Mouse (Mus musculus) heart, embryonic 12.5 days (tissue): ENCODE measurements around the gene Smoc1. TPM values are rescaled to one million over a fixed set of nuclear protein-coding genes. Genes with fewer than 3 reads are reported as not detected.

Experiments
- ATAC-seq: fragments of 200-750 bp; cut with Nextera tagmentation; 2 replicates; pipeline ENCODE4 v1.8.0; 2017; ENCODE audit warnings: moderate TSS enrichment, moderate library complexity; ENCODE audit not compliant: insufficient number of reproducible peaks, low FRiP score
- H3K27ac ChIP-seq: fragments of 300-500 bp; sonication (generic); 2 replicates; pipeline ENCODE4 v1.5.1; 2016; ENCODE audit warnings: mild to moderate bottlenecking, moderate library complexity; ENCODE audit not compliant: poor library complexity, severe bottlenecking
- H3K27me3 ChIP-seq: fragments of 300-500 bp; sonication (generic); replicated peaks from 2 replicates; pipeline ENCODE4 v1.6.1; 2016; ENCODE audit warnings: mild to moderate bottlenecking, moderate library complexity
- H3K36me3 ChIP-seq: fragments of 300-500 bp; sonication (generic); 2 replicates; pipeline ENCODE4 v1.6.1; 2016; ENCODE audit warnings: mild to moderate bottlenecking, moderate library complexity
- H3K4me1 ChIP-seq: fragments of 300-500 bp; sonication (generic); replicated peaks from 2 replicates; pipeline ENCODE4 v1.6.1; 2016; ENCODE audit warnings: mild to moderate bottlenecking
- H3K4me2 ChIP-seq: fragments of 300-500 bp; sonication (generic); 2 replicates; pipeline ENCODE4 v1.6.1; 2016; ENCODE audit warnings: mild to moderate bottlenecking, moderate library complexity
- H3K4me3 ChIP-seq: fragments of 300-500 bp; sonication (generic); 2 replicates; pipeline ENCODE4 v1.5.1; 2016; ENCODE audit warnings: mild to moderate bottlenecking
- H3K9ac ChIP-seq: fragments of 300-500 bp; sonication (generic); 2 replicates; pipeline ENCODE4 v1.6.1; 2016; ENCODE audit warnings: mild to moderate bottlenecking, moderate library complexity
- H3K9me3 ChIP-seq: fragments of 300-500 bp; sonication (generic); replicated peaks from 2 replicates; pipeline ENCODE4 v1.6.1; 2016; ENCODE audit warnings: mild to moderate bottlenecking, moderate library complexity
- WGBS: fragments of 180-500 bp; shearing (Covaris S2); methylation state at CpG from one replicate; pipeline ENCODE4 v1.1.7; 2016; 5-methylcytosine and 5-hydroxymethylcytosine counted together
- polyA plus RNA-seq: library from polyadenylated mRNA; unstranded; fragments of >200 nt; fragmentation: Nextera tagmentation; extraction: Ambion mirVana; gene quantifications from 2 replicates; pipeline ENCODE4 v1.2.1, GENCODE M21; 2016

Gene Smoc1
- polyA plus RNA-seq, 1 experiment from 2014 or later, result 5.8 TPM

GRCm38 (mm10) chr12:81083146-81083545 is 56.5 kb downstream of the Smoc1 start:
- H3K4me3 ChIP-seq, result no peak overlapping the region
- no peak overlapping the region for H3K4me2 ChIP-seq
- ATAC-seq, result no peak
- H3K4me1 ChIP-seq, result no peaks in the 10 kb centered on the region
- WGBS, result 62% methylated on average over 5 of the region's 5 CpGs
- H3K9me3 ChIP-seq, result peaks cover 7% of the 10 kb centered on the region
- no peaks in the 10 kb centered on the region for H3K27me3 ChIP-seq
- H3K27ac ChIP-seq, result no peak overlapping the region
- no peaks in the 10 kb centered on the region for H3K36me3 ChIP-seq
- H3K9ac ChIP-seq, result no peak overlapping the region

GRCm38 (mm10) chr12:81085244-81085643 is 58.6 kb downstream of the Smoc1 start:
- Histone ChIP-seq H3K9me3 (no peaks in the 10 kb centered on the region), H3K27ac (no peak overlapping the region), H3K36me3 (no peaks in the 10 kb centered on the region), H3K9ac (no peak overlapping the region), H3K4me3 (no peak overlapping the region), H3K4me1 (no peaks in the 10 kb centered on the region), H3K27me3 (no peaks in the 10 kb centered on the region), H3K4me2 (no peak overlapping the region)
- no peak for ATAC-seq
- 66% methylated on average over 1 of the region's 1 CpGs for WGBS

DNA sequence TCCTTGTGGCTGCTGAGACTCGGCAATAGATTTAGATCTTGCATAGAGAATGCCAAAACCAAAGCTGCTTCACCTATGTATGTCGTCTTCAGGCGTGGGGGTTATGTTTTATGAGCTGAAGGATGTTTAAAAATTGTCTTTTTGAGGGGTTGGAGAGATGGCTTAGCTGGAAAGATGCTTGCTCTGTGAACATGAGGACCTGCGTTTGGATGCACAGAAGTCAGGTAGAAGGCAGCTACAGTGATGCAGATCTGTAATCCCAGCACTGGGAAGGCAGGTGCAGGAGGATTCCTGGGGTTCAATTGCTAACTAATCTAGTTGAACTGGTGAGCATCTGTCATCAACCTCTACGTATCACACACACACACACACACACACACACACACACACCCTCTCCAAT is 61.5 kb downstream of the Smoc1 start:
- Histone ChIP-seq H3K27me3 (0 out of 2 replicates have a peak, but pooled peaks cover 3% of the 10 kb centered on the region), H3K9me3 (no peaks in the 10 kb centered on the region), H3K4me3 (no peak overlapping the region), H3K27ac (no peak overlapping the region), H3K9ac (no peak overlapping the region), H3K4me1 (no peaks in the 10 kb centered on the region), H3K4me2 (no peak overlapping the region), H3K36me3 (no peaks in the 10 kb centered on the region)
- ATAC-seq, result no peak
- WGBS, result 70% methylated on average over 5 of the region's 5 CpGs

GRCm38 (mm10) chr12:81091641-81092040 is 65.0 kb downstream of the Smoc1 start:
- H3K4me2 ChIP-seq, result no peak overlapping the region
- H3K4me1 ChIP-seq, result peaks cover 6% of the 10 kb centered on the region
- no peak for ATAC-seq
- WGBS, result 79% methylated on average over 5 of the region's 5 CpGs
- H3K4me3 ChIP-seq, result no peak overlapping the region
- no peak overlapping the region for H3K9ac ChIP-seq
- H3K36me3 ChIP-seq, result no peaks in the 10 kb centered on the region
- H3K27ac ChIP-seq, result no peak overlapping the region
- H3K9me3 ChIP-seq, result no peaks in the 10 kb centered on the region
- 0 out of 2 replicates have a peak, but pooled peaks cover 3% of the 10 kb centered on the region for H3K27me3 ChIP-seq

DNA sequence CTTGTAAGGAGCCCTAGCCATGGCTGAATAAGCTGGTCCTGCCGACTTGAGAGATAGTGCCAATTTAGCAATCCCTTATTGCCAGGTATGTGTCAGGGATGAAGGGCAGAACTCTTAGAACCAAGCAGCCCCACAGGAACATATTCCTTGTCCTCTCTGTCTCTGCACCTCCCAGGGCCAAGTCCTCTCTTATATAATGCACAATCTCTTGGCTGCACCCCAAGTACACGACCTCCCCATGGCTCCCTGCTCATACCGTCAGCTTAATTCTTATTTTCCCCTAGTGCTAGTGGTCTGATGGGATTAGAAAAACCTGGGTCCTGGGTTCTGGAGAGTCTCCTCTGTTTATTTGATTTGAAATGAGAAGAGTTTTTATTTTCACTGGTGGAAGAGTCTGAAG is 66.0 kb downstream of the Smoc1 start:
- Histone ChIP-seq H3K36me3 (no peaks in the 10 kb centered on the region), H3K4me1 (peaks cover 6% of the 10 kb centered on the region), H3K4me2 (no peak overlapping the region), H3K9ac (no peak overlapping the region), H3K27ac (no peak overlapping the region), H3K4me3 (no peak overlapping the region), H3K27me3 (peaks cover 3% of the 10 kb centered on the region; the same call in 1 of the 2 replicates), H3K9me3 (no peaks in the 10 kb centered on the region)
- 70% methylated on average over 3 of the region's 3 CpGs for WGBS
- ATAC-seq, result no peak

DNA sequence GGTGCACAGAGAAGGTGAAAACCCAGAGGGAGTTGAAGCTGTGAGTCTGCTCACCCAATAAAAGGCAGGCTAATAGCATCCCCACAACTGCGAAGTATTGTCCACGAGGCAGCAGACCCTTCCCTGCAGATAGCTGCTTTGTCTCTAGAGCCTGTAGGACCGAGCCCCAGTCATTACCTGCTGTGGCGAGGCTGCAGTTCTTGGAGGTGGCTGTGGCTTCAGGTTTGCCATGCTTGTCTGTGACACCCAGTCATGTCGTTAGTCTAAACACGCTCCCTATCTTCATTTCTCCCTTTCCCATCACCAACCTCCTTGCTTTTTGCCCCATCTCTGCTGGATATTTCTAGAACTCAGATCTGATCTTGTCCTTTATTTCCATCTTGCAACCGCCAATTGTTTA is 66.6 kb downstream of the Smoc1 start:
- Histone ChIP-seq H3K27me3 (peaks cover 3% of the 10 kb centered on the region; the same call in 1 of the 2 replicates), H3K9me3 (no peaks in the 10 kb centered on the region), H3K4me3 (no peak overlapping the region), H3K9ac (no peak overlapping the region), H3K36me3 (no peaks in the 10 kb centered on the region), H3K27ac (no peak overlapping the region), H3K4me2 (no peak overlapping the region), H3K4me1 (peaks cover 6% of the 10 kb centered on the region)
- WGBS, result 75% methylated on average over 7 of the region's 7 CpGs
- ATAC-seq, result no peak

GRCm38 (mm10) chr12:81094766-81095405 is 68.3 kb downstream of the Smoc1 start:
- H3K27me3 ChIP-seq, result peaks cover 3% of the 10 kb centered on the region; the same call in 1 of the 2 replicates
- H3K4me3 ChIP-seq, result no peak overlapping the region
- H3K4me2 ChIP-seq, result no peak overlapping the region
- H3K9ac ChIP-seq, result no peak overlapping the region
- peaks cover 6% of the 10 kb centered on the region for H3K4me1 ChIP-seq
- no peaks in the 10 kb centered on the region for H3K9me3 ChIP-seq
- H3K36me3 ChIP-seq, result no peaks in the 10 kb centered on the region
- WGBS, result 33% methylated on average over 11 of the region's 11 CpGs
- ATAC-seq, result no peak
- no peak overlapping the region for H3K27ac ChIP-seq

- ATAC-seq, result no peak
- Histone ChIP-seq H3K9ac (no peak overlapping the region), H3K9me3 (no peaks in the 10 kb centered on the region), H3K4me2 (no peak overlapping the region), H3K36me3 (no peaks in the 10 kb centered on the region), H3K4me1 (peaks cover 6% of the 10 kb centered on the region), H3K27me3 (no peaks in the 10 kb centered on the region; the same call in 1 of the 2 replicates), H3K27ac (no peak overlapping the region), H3K4me3 (no peak overlapping the region)
- WGBS, result 75% methylated on average over 7 of the region's 7 CpGs
Observed at GRCm38 (mm10) chr12:81097267-81097666, 70.7 kb downstream of the Smoc1 start.

GRCm38 (mm10) chr12:81097738-81098137 is 71.1 kb downstream of the Smoc1 start:
- Histone ChIP-seq H3K36me3 (no peaks in the 10 kb centered on the region), H3K4me2 (no peak overlapping the region), H3K4me1 (peaks cover 6% of the 10 kb centered on the region), H3K27me3 (no peaks in the 10 kb centered on the region; the same call in 1 of the 2 replicates), H3K4me3 (no peak overlapping the region), H3K9ac (no peak overlapping the region), H3K27ac (no peak overlapping the region), H3K9me3 (no peaks in the 10 kb centered on the region)
- ATAC-seq, result no peak
- WGBS, result 53% methylated on average over 4 of the region's 4 CpGs

DNA sequence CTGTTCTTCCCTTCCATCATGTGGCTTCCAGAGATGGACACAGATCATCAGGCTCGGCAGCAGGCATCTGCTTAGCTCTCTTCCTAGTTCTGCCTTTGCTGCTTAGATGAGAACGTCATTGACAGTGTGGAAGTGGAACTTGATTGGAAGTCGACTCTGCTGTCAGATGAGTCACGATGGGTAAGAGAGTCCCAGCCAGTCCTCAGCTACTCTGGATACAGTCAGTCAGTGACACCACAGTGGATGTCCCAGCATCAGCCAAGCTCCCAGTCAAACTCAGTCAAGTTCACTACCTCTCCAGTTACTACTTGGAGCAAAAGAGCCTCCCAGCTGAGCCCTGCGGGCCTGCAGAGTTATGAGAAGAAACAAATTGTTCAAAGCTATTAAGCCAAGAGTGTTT is 72.6 kb downstream of the Smoc1 start:
- H3K4me2 ChIP-seq, result no peak overlapping the region
- H3K4me1 ChIP-seq, result peaks cover 6% of the 10 kb centered on the region
- H3K36me3 ChIP-seq, result no peaks in the 10 kb centered on the region
- no peaks in the 10 kb centered on the region; the same call in 1 of the 2 replicates for H3K27me3 ChIP-seq
- WGBS, result 51% methylated on average over 5 of the region's 5 CpGs
- no peak overlapping the region for H3K4me3 ChIP-seq
- no peak overlapping the region for H3K27ac ChIP-seq
- H3K9me3 ChIP-seq, result no peaks in the 10 kb centered on the region
- H3K9ac ChIP-seq, result no peak overlapping the region
- no peak for ATAC-seq

DNA sequence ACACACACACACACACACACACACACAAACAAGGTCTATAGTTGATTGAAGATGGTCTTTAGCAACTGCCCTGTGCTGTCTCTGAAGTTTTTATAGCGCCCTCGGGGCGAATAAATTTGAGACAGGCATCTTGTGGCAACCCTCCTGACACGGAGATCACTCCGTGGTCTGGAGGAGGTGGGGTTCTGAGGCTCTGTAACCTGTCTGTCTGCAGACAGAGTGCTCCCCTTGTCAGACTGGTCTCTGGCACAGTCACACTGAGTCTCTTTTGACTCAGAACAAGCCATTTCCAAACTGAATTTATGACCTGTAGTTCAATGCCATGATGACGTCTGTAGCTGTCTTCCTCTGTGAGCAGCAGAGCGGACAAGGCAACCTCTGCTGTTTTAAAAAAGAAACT is 75.1 kb downstream of the Smoc1 start:
- Histone ChIP-seq H3K9me3 (no peaks in the 10 kb centered on the region), H3K27me3 (no peaks in the 10 kb centered on the region; the same call in 1 of the 2 replicates), H3K27ac (no peak overlapping the region), H3K4me3 (no peak overlapping the region), H3K9ac (no peak overlapping the region), H3K4me1 (no peaks in the 10 kb centered on the region), H3K4me2 (no peak overlapping the region), H3K36me3 (no peaks in the 10 kb centered on the region)
- ATAC-seq, result no peak
- WGBS, result 82% methylated on average over 7 of the region's 7 CpGs

DNA sequence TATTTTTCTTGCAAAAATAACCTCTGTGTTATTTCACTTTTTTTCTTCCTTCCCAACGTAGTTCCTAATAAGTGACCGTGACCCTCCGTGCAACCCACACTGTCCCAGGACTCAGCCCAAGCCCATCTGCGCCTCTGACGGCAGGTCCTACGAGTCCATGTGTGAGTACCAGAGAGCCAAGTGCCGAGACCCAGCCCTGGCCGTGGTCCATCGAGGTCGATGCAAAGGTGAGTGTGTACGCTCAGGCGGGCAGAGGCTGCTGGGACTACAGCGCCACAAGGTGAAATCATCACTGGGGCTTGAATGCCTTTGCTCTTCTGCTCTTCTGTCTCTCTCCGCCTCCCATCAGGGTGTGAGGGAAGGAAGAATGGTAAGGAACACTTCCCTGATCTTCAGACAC is 77.9 kb downstream of the Smoc1 start:
- Histone ChIP-seq H3K9ac (no peak overlapping the region), H3K4me3 (no peak overlapping the region), H3K27me3 (no peaks in the 10 kb centered on the region), H3K9me3 (no peaks in the 10 kb centered on the region), H3K36me3 (no peaks in the 10 kb centered on the region), H3K4me2 (no peak overlapping the region), H3K27ac (no peak overlapping the region), H3K4me1 (peaks cover 4% of the 10 kb centered on the region)
- ATAC-seq, result no peak
- WGBS, result 86% methylated on average over 14 of the region's 14 CpGs
